Mouse (Mus musculus) spleen, postnatal 4 days (tissue): ENCODE measurements around the gene Rpl36al.
"Not testable (repeated sequence)": the region's sequence is repeated elsewhere in the genome, so short reads cannot be mapped to it uniquely, and the experiment has no call there.

ENCODE experiments used
- DNase-seq, 2 experiments: peaks; one replicate each; pipeline ENCODE4 v3.0.0; 2022; ENCODE audit warnings: low spot score in 2 of 2

Rpl36al gene

DNA sequence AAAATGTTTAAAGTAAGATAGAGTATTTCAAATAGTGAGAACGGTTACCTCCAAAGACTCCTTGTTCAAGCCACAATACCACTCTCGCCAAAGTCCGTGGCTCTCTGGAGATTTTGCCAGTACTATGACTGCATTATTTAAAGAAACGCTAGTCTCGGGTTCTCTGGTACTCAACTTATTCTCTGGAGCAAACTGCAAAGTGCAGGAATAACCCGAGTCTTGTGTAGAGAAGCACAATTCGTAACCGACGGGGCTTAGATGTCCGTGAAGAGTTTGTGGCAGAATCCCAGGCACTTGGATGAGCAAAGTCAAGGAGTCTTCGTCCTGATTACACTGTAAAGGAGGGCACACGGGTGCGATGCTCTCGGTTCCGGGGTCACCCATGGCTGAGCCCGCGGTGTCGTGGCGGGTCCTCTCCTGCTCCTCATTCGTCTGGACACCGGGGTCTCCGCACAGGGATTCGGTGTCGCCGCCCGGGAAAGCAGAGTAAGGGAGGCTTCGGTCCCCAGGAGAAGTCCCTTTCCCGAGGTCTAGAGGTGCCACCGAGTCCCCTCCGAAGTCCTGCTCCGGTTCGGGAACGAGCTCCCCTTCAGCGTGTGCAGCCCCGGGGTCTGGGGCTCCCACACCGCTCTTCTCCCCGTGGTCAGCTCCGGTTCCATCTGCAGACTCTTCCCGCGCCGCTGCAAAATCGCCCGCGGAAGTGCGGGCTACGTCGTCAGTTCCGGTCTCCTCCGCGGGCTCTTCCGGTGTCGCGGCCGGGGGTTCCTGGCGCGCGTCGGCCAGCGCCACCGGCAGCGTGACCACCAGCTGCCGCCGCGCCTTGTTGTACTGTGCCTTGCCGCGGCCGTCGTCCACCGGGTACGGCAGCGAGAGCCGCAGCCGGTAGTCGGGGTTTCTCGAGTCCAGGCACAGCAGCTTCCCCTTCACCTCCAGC, 12.8 kb upstream of the Rpl36al start, which contains the start of gene Gm49383:
Gm49383 (minus strand) TSS at position 661 of the 934 bp plus-strand sequence.
- peak; percentile 68 to 84 for DNase-seq

DNA sequence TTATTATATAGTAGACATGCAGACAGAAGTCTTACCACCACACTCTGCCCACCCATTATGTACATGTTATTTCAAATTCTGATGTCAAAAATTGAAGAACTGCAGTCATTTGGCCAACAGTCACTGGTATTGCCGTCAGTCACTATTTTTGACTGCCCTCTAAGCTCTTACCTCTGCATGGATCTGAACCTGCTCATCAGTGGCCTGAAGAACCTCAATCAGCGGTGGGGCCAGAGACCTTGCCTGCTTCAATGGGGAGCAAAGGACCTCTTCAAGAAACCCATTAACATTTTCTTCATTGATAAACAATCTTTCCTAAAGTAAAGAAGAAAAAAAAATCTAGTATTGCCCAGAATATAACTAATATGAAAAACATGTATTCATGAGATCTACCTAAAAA, 8.8 kb upstream of the Rpl36al start:
- DNase-seq, result no peak

DNA sequence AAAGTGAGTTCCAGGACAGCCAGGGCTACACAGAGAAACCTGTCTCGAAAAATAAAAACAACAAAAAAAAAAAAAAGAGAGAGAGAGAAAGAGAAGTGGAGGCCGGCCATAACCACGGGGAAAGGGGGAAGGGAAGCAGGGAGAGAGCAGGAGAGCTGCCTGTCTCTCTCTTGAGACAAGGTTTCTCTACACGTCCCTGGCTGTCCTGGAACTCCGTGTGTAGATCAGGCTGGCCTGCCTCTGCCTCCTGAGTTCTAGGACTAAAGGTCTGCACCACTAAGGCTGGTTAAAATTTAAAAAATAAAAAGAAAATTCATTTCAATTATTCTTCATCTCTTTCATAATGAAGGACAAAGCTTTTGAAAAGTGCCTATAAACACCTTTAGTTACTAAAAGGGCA, 7.5 kb upstream of the Rpl36al start:
- DNase-seq, result no peak

DNA sequence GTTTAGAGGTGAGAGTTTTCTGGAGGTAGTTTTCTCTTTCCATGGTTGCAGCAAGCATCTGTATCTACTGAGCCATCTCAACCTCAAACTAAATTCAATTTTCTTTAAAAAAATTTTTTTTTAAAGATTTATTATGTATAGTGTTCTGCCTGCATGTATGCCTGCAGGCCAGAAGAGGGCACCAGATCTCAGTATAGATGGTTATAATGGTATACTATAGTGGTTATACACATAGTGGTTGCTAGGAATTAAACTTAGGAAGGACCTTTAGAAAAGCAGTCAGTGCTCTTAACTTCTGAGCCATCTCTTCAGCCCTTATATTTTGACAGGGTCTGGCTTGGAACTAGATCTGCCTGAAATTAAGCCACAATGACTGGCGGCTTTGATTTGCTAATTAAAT, 6.6 kb upstream of the Rpl36al start:
- no peak for DNase-seq

DNA sequence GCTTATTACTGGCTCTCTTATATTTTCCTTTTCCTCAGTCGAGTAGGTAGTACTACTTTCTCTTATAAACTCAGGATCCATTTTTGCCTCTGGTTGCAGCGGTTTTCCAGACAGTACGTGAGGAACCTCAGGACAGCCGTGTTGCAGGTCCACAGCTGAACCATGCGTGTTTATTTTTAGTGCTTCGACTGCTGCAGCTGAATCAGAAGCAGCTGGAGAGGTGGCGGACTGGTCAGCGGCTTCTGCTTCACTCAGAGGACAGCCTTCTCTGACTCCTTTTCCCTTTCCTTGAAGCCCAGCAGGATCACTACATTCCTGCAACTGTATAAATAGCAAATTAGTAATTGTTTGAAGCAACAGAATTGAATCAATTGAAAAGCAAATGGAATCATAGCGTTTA, 6.2 kb upstream of the Rpl36al start:
- no peak for DNase-seq

DNA sequence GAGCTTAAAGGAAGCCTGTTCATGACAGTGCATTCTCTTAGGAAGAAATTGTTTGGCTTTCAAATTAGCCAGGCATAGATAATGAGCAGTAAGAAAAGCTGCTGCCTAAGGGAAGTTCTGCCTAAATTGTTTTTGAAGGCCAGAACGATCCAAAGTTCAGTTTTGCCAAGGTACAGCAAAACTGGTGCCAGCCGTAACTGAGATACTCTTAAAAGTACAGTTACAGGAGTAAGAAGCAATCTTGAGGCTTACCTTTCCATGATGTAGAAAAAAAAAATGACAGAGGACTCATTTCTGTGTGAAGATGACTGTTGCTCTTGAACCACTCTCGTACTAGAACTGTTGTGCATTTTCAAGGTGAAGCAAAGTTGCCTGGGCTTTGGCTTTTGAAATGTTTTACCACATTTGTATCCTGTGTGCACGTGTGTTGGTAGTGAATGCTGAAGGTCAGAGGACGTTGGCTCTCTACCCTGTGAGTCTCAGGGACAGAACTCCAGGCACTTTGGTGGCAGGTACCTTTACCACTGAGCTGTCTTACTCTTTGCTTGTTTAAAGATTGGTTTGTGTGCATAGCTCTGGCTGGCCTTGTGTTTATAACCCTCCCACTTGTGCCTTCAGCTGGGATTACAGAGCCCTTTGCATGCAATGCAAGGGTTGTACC, 3.1 kb upstream of the Rpl36al start:
- no peak for DNase-seq

DNA sequence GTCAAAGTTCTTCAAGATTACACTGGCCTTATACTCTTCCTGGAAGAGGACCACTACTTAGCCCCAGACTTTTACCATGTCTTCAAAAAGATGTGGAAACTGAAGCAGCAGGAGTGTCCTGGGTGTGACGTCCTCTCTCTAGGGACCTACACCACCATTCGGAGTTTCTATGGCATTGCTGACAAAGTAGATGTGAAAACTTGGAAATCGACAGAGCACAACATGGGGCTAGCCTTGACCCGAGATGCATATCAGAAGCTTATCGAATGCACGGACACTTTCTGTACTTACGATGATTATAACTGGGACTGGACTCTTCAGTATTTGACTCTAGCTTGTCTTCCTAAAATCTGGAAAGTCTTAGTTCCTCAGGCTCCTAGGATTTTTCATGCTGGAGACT, 1.5 kb upstream of the Rpl36al start:
- no peak for DNase-seq

DNA sequence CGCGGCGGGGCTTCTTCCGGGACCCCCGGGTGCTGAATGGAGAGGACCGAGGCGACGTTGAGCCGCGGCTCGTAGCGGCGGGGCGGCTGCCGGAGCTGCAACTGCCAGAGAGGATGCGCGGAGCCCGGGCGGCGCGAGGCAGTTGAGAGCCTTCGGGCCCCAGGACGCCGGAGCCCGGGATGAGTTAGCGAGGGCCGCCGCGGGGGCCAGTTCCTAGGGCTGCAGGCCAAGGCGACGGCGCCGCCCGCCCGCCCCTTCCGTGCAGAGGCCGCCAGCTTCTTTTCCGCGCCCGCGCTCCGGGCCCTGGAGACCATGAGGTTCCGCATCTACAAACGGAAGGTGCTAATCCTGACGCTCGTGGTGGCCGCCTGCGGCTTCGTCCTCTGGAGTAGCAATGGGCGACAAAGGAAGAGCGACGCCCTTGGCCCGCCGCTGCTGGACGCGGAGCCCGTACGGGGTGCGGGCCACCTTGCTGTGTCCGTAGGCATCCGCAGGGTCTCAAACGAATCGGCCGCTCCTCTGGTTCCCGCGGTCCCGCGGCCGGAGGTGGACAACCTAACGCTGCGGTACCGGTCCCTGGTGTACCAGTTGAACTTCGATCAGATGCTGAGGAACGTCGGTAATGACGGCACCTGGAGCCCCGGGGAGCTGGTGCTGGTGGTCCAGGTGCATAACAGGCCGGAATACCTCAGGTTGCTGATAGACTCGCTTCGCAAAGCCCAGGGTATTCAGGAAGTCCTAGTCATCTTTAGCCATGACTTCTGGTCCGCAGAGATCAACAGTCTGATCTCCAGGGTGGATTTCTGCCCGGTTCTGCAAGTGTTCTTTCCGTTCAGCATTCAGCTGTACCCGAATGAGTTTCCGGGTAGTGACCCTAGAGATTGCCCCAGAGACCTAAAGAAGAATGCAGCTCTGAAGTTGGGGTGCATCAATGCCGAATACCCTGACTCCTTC, 736 bp upstream of the Rpl36al start:
- peak; percentile 66 to 87 for DNase-seq

DNA sequence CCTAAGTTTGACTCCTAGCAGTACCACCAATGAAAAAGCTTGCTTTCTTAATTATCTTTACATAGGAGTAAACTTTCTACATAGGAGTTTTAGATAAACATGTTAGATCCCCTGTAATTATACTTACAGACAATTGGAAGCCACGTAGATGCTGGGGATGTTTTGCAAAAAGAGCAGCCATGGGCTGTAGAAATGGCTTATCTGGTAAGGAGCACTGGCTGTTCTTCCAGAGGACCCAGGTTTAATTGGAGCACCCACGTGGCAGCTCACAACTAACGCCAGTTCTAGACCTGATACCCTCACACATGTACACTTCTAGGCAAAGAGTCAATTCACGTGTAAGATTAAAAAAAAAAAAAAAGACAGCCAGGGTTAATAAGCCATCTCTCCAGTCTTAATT, 2.1 kb downstream of the Rpl36al start:
- no peak for DNase-seq

DNA sequence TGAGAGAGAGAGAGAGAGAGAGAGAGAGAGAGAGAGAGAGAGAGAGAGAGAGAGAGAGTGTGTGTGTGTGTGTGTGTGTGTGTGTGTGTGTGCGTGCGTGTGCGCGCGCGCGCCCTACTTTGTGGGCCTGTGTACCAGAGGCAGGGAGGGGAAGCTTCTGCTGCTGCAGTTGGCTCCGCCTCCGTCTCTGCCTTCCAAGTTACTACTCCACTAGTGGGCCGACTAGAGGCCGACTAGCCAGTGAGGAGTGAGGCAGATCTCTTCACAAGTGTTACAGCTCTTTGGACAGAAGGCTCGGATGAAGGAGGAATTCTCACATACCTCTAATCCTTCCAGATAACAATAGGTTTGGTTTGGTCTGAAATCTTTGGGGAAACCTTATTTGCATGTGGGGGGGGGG, 4.5 kb downstream of the Rpl36al start:
- DNase-seq, result no peak

DNA sequence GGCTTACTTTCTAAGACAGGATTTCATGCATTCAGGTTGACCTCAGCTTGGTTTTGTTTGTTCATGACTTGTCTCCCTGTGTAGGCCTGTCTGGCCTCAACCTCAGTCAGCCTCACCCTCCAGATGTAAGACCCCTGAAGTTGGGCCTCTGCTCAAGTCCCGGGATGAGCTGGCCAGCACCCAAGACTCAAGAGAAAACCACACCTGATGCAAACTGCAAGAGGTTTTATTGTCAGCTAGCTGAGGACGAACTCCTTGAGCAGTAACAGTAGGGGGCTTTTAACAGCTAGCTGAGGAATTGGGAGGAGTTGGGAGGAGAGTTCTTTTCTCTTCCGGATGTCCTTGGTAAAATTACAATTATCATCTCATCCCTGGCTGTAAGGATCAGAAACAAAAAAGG, 6.4 kb downstream of the Rpl36al start:
- no peak for DNase-seq

DNA sequence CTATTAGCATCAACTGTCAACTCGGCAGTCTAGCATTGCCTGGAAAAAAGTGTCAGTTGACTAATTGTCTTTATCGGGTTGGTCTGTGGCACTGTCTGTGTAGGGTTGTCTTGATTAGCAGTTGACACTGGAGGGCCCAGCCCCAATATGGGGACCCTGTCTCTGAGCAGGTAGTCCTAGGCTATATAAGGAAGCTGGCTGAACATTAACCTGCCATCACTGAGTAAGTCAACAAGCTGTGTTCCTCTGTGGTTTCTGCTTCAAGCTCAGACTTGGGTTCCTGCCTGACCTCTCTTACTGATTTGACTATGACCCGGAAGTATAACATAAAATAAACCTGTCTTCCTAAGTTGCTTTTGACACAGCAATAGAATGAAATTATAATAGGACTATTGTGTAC, 7.9 kb downstream of the Rpl36al start:
- no peak for DNase-seq

DNA sequence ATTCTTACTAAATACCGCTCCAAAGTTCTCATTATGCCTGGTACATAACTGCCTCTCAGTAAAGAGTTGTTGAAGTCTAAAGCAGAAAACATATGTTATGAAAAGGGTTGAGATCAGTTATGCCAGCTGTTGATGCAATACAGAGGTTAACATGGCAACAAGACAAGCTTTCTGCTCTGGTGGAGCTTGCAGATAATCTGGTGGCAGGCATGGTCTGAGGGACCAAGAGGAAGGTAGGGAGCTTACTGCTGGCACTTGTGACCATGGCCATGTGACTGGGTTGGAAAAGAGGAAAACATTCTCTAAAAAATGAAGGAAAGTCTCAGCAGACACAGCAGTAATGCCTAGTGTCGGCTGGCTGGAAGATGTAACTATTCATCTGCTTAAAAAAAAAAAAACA, 12.6 kb downstream of the Rpl36al start:
- no peak for DNase-seq

DNA sequence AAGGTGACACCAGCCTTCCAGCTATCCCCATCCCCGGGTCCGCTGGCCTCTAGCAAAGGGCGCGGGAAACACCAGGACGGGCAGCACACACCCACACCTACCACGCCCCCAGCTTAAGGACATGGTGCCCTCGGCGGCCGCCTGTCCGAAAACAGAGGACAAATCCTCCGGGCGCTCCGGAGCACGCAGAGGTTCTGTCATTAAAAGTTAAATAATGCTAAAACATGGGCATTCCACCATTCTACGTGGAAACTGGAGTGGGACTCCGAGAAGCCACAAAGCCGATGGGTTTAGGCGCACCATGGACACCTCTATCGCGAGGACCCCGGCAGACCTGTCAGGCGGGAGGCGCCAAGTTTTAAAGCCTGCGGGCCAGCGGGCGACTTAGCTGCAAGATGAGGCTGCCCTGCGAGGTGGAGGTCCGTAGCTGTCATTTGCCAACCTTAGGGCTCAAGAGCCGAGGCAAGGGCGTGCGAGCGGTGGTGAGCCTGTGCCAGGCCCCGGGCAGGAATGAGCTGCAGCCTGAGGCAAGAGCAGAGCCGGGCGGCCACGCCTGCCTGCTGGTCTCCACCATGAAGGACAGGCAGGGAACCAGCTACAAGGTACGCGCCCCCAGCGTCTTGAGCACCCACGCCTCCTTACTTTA, 15.3 kb downstream of the Rpl36al start, which contains the start of gene Lrr1:
Lrr1 (plus strand) TSS at position 354 of the 646 bp plus-strand sequence.
- DNase-seq, result peak; percentile 85 to 95

DNA sequence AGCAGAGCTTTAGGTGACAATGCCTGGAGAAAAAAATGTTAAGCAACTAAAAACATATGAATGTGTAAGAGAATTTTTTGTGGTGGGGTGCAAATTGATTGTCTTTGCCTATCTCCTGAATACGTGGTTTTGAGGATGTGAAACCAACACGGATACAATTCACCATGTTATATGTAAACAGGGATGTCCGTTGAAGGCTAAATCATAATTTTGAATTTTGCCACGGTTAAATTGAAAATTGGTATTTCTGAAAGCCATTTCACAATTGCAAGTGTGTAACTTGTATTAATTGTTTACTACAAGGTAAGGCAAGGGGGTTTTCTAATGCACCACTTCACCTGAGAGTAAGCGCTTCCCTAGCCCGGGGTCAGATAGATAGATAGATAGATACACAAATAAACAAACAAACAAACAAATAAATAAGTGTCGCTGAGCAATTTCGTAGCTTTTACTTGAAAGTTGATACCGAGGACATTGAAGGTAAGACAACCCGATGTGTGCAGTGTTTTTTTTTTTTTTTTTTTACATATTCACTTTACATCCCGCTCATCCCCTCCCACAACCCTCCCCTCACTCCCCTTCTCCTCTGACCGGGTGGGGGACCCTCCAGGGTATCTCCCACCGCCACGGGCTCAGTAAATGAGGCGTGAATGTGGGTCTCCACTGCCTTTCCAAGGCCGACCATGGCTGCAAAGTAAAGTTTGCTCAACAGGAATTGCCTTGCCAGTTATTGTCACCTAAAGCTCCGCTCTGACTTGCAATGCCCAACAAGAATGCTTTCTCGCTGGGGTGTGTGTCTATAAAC, 16.0 kb downstream of the Rpl36al start:
- DNase-seq, result no peak

DNA sequence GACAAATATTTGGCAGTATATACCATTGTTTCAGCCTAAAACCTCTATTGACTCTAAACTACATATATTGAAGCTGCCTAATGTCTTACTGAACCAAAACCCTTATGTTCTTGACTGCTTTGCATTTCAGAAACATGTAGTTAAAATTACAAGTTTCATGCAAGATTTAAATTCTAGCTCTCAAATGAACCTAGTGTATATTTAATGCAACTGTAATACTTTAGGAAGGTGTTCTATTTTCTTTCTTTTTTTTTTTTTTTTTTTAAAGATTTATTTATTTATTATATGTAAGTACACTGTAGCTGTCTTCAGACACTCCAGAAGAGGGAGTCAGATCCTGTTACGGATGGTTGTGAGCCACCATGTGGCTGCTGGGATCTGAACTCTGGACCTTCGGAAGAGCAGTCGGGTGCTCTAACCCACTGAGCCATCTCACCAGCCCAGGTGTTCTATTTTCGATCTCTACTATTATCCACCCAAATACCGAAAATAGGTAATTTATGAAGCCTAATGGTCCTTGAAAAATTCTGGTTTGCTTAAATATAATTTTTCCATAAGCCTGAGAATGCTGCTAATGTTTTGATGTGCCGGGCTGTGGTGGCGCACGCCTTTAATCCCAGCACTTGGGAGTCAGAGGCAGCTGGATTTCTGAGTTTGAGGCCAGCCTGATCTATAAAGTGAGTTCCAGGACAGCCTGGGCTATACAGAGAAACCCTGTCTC, 16.9 kb downstream of the Rpl36al start:
- DNase-seq, result not testable (repeated sequence)

DNA sequence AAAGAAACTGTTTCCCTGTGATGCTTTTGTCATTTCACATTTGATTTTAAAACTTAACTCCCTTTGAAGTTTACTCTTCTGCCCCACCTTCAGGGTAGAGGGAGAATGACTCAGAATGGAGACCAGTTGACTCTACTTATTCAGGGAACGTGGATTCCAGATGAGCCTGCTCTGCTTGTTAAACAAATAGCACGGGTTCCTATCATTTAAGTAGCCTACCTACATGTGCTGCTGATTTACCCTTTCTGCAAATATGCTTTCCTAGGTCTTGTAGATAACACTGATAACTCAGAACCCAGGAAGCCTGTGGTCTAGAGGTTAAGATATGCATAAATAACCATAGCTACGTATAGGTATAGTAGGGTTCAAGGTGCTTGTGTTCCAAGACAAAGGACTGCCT, 19.0 kb downstream of the Rpl36al start:
- DNase-seq, result no peak

DNA sequence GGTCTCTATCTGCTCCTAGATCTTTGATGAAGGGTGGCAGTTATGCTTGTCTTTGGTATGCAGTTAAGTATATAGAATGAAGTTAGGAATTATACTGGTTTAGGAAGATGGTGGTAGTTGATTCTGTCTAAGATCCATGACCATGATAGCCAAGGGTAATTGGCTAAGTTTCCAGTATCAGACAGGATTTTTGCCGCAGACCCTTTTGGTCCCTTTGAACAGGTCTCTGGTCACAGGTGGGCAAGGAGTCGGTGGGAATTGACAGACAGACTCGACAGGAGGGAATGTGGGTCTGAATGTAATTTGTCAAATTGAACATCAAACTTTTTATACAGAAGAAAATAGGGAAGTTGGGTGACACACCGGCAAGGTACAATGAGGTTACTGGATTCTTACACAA, 20.3 kb downstream of the Rpl36al start:
- not testable (repeated sequence) for DNase-seq

DNA sequence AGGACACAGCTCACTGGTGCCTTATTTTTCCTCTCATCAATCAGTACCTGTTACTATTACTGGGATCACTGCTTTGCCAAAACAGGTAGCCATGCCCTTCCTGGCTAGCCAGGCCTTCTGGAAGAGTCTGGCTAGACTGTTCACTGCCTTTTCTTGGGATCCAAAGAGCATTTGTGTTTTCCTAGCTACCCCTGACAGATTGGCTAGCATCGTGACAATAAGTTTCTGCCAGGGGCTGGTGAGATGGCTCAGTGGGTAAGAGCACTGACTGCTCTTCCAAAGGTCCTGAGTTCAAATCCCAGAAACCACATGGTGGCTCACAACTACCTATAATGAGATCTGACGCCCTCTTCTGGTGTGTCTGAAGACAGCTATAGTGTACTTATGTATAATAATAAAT, 23.2 kb downstream of the Rpl36al start:
- not testable (repeated sequence) for DNase-seq

DNA sequence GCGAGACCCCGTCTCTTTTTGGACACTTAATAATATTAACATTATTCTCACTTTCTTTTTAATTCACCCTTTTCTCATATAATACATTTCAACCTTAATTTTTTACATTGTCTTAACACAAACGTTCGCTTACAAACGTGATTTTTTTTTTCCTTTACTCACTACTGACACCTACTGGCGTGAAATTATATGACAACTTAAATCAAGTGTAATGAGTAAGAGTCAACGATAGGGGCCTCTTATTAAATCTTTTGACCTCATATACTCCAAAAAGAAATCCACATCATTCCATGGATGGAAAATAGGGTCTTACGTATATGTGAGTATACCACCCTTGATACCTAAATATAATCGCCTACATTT, 24.3 kb downstream of the Rpl36al start:
- DNase-seq, result no peak
